10 mouse cellular contexts compared by ENCODE assay signal in the genomic region with DNA sequence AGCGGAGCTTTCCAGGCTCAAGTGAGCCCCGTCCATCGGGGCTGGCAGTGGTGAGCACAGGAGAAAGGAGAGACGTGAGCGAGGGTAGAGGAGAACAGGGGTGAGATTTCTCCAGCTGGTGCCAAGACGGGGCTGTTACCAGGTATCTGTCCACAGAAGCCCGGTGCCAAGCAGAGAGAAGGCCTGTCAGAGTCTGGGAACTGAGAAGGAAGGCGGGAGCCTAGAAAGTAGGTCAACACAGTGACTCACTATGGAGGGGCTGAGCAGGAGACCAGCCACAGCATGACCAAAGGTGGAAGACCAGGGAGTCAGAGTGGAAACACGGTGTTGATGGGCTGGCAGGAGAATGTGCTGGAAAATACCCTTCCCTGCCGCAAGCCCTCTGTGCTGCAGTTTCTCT.
DNase-seq lines count a peak whose midpoint lies in the region; ATAC-seq and TF ChIP-seq lines count a peak whose summit lies in the region.
"Had no signal": no experiment of that assay in that cellular context is flagged by ENCODE, and none has a peak within 500 bp of the region (broad histone marks: within the 10 kb centered on the region; RNA-seq: fewer than 3 reads in every experiment).

No protein-coding gene starts in this region.

- no peak for ATAC-seq in liver, postnatal 0 days

- H3K4me1 ChIP-seq in liver, postnatal 0 days (ENCODE audit: insufficient read depth): no peaks in the 10 kb centered on the region

- TF ChIP-seq CTCF in liver, postnatal 0 days (IDR thresholded peaks at IDR 0.05; ENCODE audit: low read depth): no peak

- no peaks in the 10 kb centered on the region for H3K9me3 ChIP-seq in liver, postnatal 0 days (ENCODE audit: low read length)
- H3K9me3 ChIP-seq: embryonic facial prominence, embryonic 13.5 days; limb, embryonic 12.5 days had no signal

- H3K27ac ChIP-seq in liver, postnatal 0 days (ENCODE audit: low read depth): no peak overlapping the region
- H3K27ac ChIP-seq: embryonic facial prominence, embryonic 13.5 days; limb, embryonic 12.5 days had no signal

- no peak for TF ChIP-seq EP300 in liver, postnatal 0 days (IDR thresholded peaks at IDR 0.05; ENCODE audit: low read depth)

- H3K4me3 ChIP-seq in liver, postnatal 0 days (ENCODE audit: low read depth, low read length): no peak overlapping the region
- H3K4me3 ChIP-seq: embryonic facial prominence, embryonic 13.5 days; limb, embryonic 12.5 days had no signal

- H3K27me3 ChIP-seq in liver, postnatal 0 days (ENCODE audit: insufficient read depth, low read length): no peaks in the 10 kb centered on the region
- H3K27me3 ChIP-seq: embryonic facial prominence, embryonic 13.5 days; limb, embryonic 12.5 days had no signal

- DNase-seq in cerebellum, postnatal 14 days: peak; percentile 20 to 29
- no peak for DNase-seq in cerebellum, postnatal 4 days (ENCODE audit: low spot score in 2 of 2)
- peak; percentile 27 for DNase-seq in lung, postnatal 10 days
- no peak for DNase-seq in lung, postnatal 25 days (ENCODE audit: low spot score)
- peak; percentile 26 for DNase-seq in heart, adult 8-10 months (ENCODE audit: low spot score)
- peak; percentile 60 for DNase-seq in skeletal muscle tissue, adult 2 months (ENCODE audit: low read depth, low spot score)
- no peak for DNase-seq in layer of hippocampus, postnatal 14 days (ENCODE audit: low spot score in 2 of 2)
- no peak for DNase-seq in liver, postnatal 0 days

- H3K36me3 ChIP-seq in liver, postnatal 0 days (replicated peaks; ENCODE audit: insufficient read depth, low read length): no peaks in the 10 kb centered on the region
- H3K36me3 ChIP-seq: embryonic facial prominence, embryonic 13.5 days; limb, embryonic 12.5 days had no signal

- 69% methylated on average over 10 of the region's 10 CpGs for WGBS in liver, postnatal 0 days (ENCODE audit: insufficient replicate concordance)

- H3K9ac ChIP-seq in liver, postnatal 0 days (replicated peaks): no peak overlapping the region
- H3K9ac ChIP-seq: embryonic facial prominence, embryonic 13.5 days; limb, embryonic 12.5 days had no signal

- no peak overlapping the region for H3K4me2 ChIP-seq in liver, postnatal 0 days (ENCODE audit: low read depth, low read length)
- H3K4me2 ChIP-seq: embryonic facial prominence, embryonic 13.5 days; limb, embryonic 12.5 days had no signal

Comparison
In these comparisons a context has a peak if more than half of its experiments do, and no peak if none do; other contexts are left out.
1. DNase-seq: peak in cerebellum, postnatal 14 days (2 of 2), lung, postnatal 10 days (single experiment), heart, adult 8-10 months (single experiment) and skeletal muscle tissue, adult 2 months (single experiment); none in cerebellum, postnatal 4 days (0 of 2), lung, postnatal 25 days (single experiment), layer of hippocampus, postnatal 14 days (0 of 2) and liver, postnatal 0 days (single experiment).